Mouse (Mus musculus): ENCODE data around the gene Vwa8.

Vwa8 gene

DNA sequence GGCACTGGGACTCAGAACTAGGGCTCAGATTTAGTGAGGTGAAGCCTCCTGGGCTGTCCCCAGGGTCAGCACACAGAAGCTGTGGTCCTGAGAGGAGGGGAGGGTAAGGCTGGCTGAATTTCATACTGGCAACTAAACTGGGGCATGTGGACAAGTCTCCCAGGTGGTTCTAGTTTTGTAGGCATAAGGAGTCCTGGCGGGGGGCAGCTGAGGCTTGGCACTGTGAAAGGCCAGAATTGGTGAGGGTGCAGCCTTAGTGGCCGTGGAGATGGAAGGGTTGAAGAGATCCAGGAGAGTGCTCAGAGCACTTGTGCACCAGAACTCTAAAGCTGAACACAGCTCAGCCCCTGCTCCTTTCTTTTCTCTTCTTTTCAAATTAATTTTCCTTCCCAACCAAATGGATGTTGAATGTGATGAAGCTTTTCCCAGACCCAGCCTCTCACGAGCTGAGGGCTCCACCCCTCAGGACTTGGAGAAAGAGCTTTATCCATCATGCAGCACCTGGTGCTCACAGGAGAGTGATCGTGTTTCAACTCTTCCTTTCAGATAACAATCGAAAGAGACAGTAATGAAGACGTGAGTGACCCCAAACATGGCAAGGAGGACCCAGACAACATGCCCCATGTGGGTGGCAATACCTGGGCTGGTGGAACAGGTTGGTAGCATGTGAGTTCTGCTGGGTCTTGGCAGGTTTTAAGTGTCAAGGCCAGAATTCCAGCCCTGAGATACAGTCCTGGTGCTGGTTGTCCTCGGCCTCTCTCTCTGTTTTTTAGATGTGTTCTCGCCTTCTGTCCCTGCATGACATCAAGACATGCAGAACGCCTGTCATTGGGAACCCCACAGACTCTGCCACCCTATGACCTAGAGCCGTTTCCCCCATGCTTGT is 307.9 kb downstream of the Vwa8 start:
- in situ Hi-C loops (cut with MboI; ENCODE audit: low pct_unique_long_range_greater_than_20kb in 1 of 2, low sequenced_read_pairs in 2 of 2, unreplicated experiment in 1 of 2), result no loop called here

DNA sequence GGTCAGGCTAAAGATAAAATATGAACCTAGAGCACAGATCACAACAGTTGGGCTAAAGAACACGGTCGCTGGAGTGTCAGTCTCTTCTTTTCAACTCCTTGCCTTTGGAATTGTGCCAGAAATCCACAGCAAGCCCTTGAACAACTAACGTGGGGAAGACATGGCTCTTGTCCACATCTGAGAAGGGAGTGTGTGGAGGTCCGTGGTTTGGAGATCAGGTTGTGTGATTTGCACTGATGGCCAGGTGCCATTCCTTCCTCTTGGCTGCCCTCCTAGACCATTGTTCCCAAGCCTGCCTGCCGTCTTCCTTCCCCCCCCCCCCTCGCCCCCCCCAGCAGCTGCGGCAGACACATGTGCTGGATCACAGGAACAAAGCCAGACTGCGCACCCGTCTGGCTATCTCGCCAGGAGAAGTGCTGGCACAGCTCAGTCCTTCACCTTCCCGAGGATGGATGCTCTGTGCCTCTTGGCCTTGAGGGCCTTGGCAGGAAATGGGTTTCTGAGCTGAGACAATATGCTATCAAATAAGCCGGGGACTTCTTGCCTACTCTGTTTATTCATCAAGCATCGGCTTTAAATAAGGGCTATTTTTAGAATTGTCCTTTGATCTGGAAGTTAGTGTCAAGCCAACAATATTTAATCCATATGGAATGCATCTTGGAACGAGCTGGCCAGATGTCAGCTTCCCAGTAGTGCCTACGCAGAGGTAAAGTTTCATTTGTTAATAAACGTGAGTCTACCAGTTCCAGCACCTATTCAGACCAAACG is 308.8 kb downstream of the Vwa8 start:
- in situ Hi-C loops (cut with MboI; ENCODE audit: low pct_unique_long_range_greater_than_20kb in 1 of 2, low sequenced_read_pairs in 2 of 2, unreplicated experiment in 1 of 2), result no loop called here

GRCm38 (mm10) chr14:79158219-79158521 is 309.3 kb downstream of the Vwa8 start:
- in situ Hi-C loops (cut with MboI; ENCODE audit: low pct_unique_long_range_greater_than_20kb in 1 of 2, low sequenced_read_pairs in 2 of 2, unreplicated experiment in 1 of 2), result no loop called here

- in situ Hi-C loops (cut with MboI; ENCODE audit: low pct_unique_long_range_greater_than_20kb in 1 of 2, low sequenced_read_pairs in 2 of 2, unreplicated experiment in 1 of 2), result no loop called here
Measured at GRCm38 (mm10) chr14:79158673-79159200, 309.9 kb downstream of the Vwa8 start.

GRCm38 (mm10) chr14:79159451-79159850 is 310.6 kb downstream of the Vwa8 start:
- in situ Hi-C loops (cut with MboI; ENCODE audit: low pct_unique_long_range_greater_than_20kb in 1 of 2, low sequenced_read_pairs in 2 of 2, unreplicated experiment in 1 of 2), result no loop called here

GRCm38 (mm10) chr14:79160486-79160885 is 311.6 kb downstream of the Vwa8 start:
- in situ Hi-C loops (cut with MboI; ENCODE audit: low pct_unique_long_range_greater_than_20kb in 1 of 2, low sequenced_read_pairs in 2 of 2, unreplicated experiment in 1 of 2), result loop anchor here (5.0 to 10.0 kb wide), 2 partner anchors 162 to 164 kb away; no protein-coding TSS in a partner anchor

GRCm38 (mm10) chr14:79160966-79161365 is 312.1 kb downstream of the Vwa8 start:
- in situ Hi-C loops (cut with MboI; ENCODE audit: low pct_unique_long_range_greater_than_20kb in 1 of 2, low sequenced_read_pairs in 2 of 2, unreplicated experiment in 1 of 2), result loop anchor here (5.0 to 10.0 kb wide), 2 partner anchors 161 to 164 kb away; no protein-coding TSS in a partner anchor

DNA sequence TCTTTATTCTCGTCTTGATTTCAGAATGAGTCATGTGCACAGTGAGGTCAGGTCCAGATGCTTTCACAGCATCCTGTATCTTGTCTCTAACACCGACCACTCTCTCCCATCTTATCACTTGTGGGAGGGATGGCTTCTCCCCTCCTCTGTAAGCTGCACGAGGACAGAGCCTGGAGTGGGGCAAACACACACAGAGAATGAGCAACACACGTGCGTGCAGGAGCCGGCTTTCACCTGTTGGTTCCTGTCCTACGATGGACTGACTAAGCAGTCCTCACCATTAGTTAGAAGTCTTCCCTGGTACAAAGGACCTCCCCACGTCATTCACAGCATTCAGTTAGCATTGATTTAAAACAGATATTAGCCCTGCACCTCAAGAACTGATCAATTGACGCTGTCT is 312.9 kb downstream of the Vwa8 start:
- in situ Hi-C loops (cut with MboI; ENCODE audit: low pct_unique_long_range_greater_than_20kb in 1 of 2, low sequenced_read_pairs in 2 of 2, unreplicated experiment in 1 of 2), result loop anchor here (5.0 to 10.0 kb wide), 2 partner anchors 161 to 163 kb away; no protein-coding TSS in a partner anchor

GRCm38 (mm10) chr14:79162678-79163077 is 313.8 kb downstream of the Vwa8 start:
- in situ Hi-C loops (cut with MboI; ENCODE audit: low pct_unique_long_range_greater_than_20kb in 1 of 2, low sequenced_read_pairs in 2 of 2, unreplicated experiment in 1 of 2), result loop anchor here (5.0 to 10.0 kb wide), 2 partner anchors 160 to 162 kb away; no protein-coding TSS in a partner anchor

DNA sequence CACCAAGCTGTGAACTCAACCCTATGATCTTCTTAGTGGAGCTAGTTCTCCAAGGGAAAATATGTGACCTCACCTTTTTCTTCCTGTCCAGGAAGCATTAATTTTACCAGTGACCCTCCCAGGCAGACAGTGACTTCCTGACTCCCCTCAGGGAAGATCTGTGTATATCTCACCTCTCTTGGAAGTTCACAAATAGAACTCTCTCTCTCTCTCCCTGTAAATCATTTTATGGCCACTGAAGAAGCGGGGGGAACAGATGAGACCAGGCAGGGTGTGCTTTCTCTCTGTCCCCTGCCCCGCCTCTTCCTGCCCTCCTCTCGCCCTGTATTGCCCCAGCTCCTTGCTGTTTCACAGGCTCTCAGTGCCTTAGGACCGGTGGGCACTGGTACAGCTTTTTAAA is 315.5 kb downstream of the Vwa8 start:
- in situ Hi-C loops (cut with MboI; ENCODE audit: low pct_unique_long_range_greater_than_20kb in 1 of 2, low sequenced_read_pairs in 2 of 2, unreplicated experiment in 1 of 2), result loop anchor here (5.0 to 10.0 kb wide), 2 partner anchors 158 to 160 kb away; no protein-coding TSS in a partner anchor

GRCm38 (mm10) chr14:79164925-79165324 is 316.1 kb downstream of the Vwa8 start:
- in situ Hi-C loops (cut with MboI; ENCODE audit: low pct_unique_long_range_greater_than_20kb in 1 of 2, low sequenced_read_pairs in 2 of 2, unreplicated experiment in 1 of 2), result loop anchor here (5.0 to 10.0 kb wide), 2 partner anchors 157 to 160 kb away; no protein-coding TSS in a partner anchor

DNA sequence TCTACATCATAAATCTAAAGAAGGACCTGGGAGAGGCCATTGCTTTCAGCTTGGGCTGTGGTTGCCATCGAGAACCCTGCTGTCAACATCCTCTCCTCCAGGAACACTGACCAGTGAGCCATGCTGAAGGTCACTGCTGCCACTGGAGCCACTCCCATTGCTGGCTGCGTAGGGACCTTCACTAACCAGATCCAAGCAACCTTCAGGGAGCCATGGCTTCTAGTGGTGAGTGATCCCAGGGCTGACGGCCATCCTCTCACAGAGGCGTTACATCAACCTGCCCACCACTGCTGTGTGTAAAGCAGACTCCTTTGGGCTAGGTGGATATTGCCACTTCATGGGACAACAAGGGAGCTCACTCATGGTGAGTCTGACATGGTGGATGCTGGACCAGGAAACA is 325.7 kb downstream of the Vwa8 start:
- in situ Hi-C loops (cut with MboI; ENCODE audit: low pct_unique_long_range_greater_than_20kb in 1 of 2, low sequenced_read_pairs in 2 of 2, unreplicated experiment in 1 of 2), result no loop called here

- in situ Hi-C loops (cut with MboI; ENCODE audit: low pct_unique_long_range_greater_than_20kb in 1 of 2, low sequenced_read_pairs in 2 of 2, unreplicated experiment in 1 of 2), result no loop called here
Measured at GRCm38 (mm10) chr14:79177754-79178153, 328.9 kb downstream of the Vwa8 start.

DNA sequence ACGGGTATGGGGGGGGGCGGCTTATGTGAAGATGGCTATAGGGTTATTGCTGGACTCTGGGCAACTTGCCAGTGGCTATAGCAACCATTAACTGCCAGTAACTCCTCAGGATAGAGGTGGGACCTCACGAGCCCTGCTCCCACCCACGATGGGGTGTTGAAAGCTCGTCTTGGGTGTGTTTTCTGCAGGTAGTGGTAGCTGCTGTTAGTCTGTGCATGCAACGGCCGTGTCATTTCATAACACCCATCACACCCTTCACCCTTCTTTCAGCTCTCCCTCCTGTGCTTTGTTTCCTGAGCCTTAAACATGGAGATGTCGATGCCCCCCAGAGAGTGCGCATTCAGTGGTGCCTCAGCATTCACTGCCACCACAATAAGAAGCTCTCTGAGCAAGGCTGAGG is 329.4 kb downstream of the Vwa8 start:
- in situ Hi-C loops (cut with MboI; ENCODE audit: low pct_unique_long_range_greater_than_20kb in 1 of 2, low sequenced_read_pairs in 2 of 2, unreplicated experiment in 1 of 2), result no loop called here

DNA sequence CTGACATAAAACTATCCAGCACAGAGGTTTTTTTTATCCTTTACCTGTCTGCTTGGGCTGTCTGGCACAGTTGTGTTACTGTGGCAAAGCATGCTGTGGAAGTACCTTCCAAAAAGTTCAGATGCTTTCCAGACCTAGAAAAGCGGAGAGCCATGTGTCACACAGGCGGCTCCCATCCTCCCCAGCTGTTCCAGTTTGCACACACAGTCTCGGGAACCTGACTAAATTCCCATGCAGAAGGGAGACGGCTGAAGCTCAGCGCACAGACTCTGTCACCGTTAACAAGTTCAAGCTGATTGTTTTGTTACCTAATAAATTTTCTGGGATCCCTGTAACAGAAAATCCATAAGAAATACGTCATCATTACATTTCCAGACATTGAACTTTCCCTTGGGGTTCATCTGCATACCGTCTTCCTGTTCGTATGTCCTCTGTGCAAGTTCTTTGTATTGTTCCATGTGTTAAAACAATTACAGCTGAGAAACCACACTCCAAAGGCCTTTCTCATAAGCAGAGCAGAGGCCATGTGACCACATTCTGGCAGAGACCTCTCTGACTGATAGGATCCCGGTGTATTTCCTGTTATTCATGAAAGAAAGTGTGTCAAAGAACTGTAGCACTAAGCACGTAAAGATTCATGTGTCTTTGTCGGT is 331.4 kb downstream of the Vwa8 start:
- in situ Hi-C loops (cut with MboI; ENCODE audit: low pct_unique_long_range_greater_than_20kb in 1 of 2, low sequenced_read_pairs in 2 of 2, unreplicated experiment in 1 of 2), result no loop called here

- in situ Hi-C loops (cut with MboI; ENCODE audit: low pct_unique_long_range_greater_than_20kb in 1 of 2, low sequenced_read_pairs in 2 of 2, unreplicated experiment in 1 of 2), result no loop called here
Measured at GRCm38 (mm10) chr14:79181748-79182147, 332.9 kb downstream of the Vwa8 start.

- in situ Hi-C loops (cut with MboI; ENCODE audit: low pct_unique_long_range_greater_than_20kb in 1 of 2, low sequenced_read_pairs in 2 of 2, unreplicated experiment in 1 of 2), result no loop called here
Measured at GRCm38 (mm10) chr14:79182801-79183200, 333.9 kb downstream of the Vwa8 start.

GRCm38 (mm10) chr14:79183261-79183660 is 334.4 kb downstream of the Vwa8 start:
- in situ Hi-C loops (cut with MboI; ENCODE audit: low pct_unique_long_range_greater_than_20kb in 1 of 2, low sequenced_read_pairs in 2 of 2, unreplicated experiment in 1 of 2), result no loop called here

GRCm38 (mm10) chr14:79184071-79184470 is 335.2 kb downstream of the Vwa8 start:
- in situ Hi-C loops (cut with MboI; ENCODE audit: low pct_unique_long_range_greater_than_20kb in 1 of 2, low sequenced_read_pairs in 2 of 2, unreplicated experiment in 1 of 2), result no loop called here

Measured in mouse embryonic stem cell (cell line).